Mouse (Mus musculus) heart, postnatal 0 days (tissue): ENCODE results near the gene 1700010B08Rik.

Experiments
- CTCF ChIP-seq: IDR thresholded peaks from 2 replicates; pipeline ENCODE4 v1.5.1; 2016; ENCODE audit warnings: antibody characterized with exemption, control low read depth, low read depth
- EP300 ChIP-seq: IDR thresholded peaks from 2 replicates; pipeline ENCODE4 v1.6.1; 2016; ENCODE audit warnings: antibody characterized with exemption, low read depth

DNA sequence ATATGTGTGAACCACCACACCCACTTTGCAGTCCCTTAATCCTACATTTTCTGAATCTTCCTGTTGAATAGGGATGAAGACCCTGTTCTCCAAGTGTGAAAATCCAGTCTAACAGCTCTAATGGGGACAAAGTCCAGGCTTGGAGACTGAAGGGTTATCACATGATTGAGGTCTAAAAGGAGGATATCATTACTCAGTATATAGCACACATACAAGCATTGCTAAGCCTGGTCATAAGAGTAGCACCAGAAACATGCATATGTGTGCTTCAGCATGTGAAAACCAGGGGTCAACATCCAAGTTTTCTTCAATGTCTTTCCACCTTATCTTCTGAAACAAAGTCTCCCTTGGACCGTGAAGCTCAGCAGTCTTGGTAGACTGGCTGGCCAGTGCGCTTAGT, 40.6 kb upstream of the 1700010B08Rik start:
- TF ChIP-seq CTCF (no peak), EP300 (no peak)
